Comparison of ENCODE assay signal across 8 mouse cellular contexts in genomic region chr1:180330145-180330706, GRCm38 (mm10). TPM values are rescaled to one million over a fixed set of nuclear protein-coding genes. Genes with fewer than 3 reads are reported as not detected.
A peak's percentile ranks its signal among the peaks of the same experiment; 100 is the strongest.
DNase-seq lines count a peak whose midpoint lies in the region; ATAC-seq and TF ChIP-seq lines count a peak whose summit lies in the region.

Gene Itpkb, plus strand, starts transcription at chr1:180330485.

- TF ChIP-seq POLR2A in myocyte (IDR thresholded peaks at IDR 0.05; ENCODE audit: insufficient read length, low read depth): peak; percentile 47

- no peaks in the 10 kb centered on the region for H3K9me3 ChIP-seq in kidney, embryonic 14.5 days (ENCODE audit: control insufficient read depth, low read length)
- H3K9me3 ChIP-seq in liver, embryonic 12.5 days (replicated peaks): no peaks in the 10 kb centered on the region

- peaks cover 39% of the 10 kb centered on the region for H3K4me1 ChIP-seq in kidney, embryonic 14.5 days (ENCODE audit: control insufficient read depth, insufficient read depth, low read length)
- peaks cover 59% of the 10 kb centered on the region for H3K4me1 ChIP-seq in liver, embryonic 12.5 days

- H3K79me2 ChIP-seq in myocyte (ENCODE audit: control insufficient read depth, insufficient read depth): no peaks in the 10 kb centered on the region

- no peaks in the 10 kb centered on the region for H3K27me3 ChIP-seq in kidney, embryonic 14.5 days (ENCODE audit: control insufficient read depth, insufficient read depth, low read length)
- peaks cover 39% of the 10 kb centered on the region for H3K27me3 ChIP-seq in liver, embryonic 12.5 days (replicated peaks)
- H3K27me3 ChIP-seq in myocyte (ENCODE audit: control insufficient read depth, insufficient read depth, insufficient read length): peaks cover 38% of the 10 kb centered on the region

- peak; percentile 68 for ATAC-seq in kidney, embryonic 14.5 days (ENCODE audit: low FRiP score, low TSS enrichment)
- ATAC-seq in liver, embryonic 12.5 days: peak; percentile 38; the same call in 1 of the 2 replicates

- H3K4me3 ChIP-seq in kidney, embryonic 14.5 days (ENCODE audit: low read length): peak within 1 kb of the TSS; percentile 79
- peak within 1 kb of the TSS; percentile 68 for H3K4me3 ChIP-seq in liver, embryonic 12.5 days
- H3K4me3 ChIP-seq in myocyte: peak within 1 kb of the TSS; percentile 23

- H3K36me3 ChIP-seq in kidney, embryonic 14.5 days (ENCODE audit: control insufficient read depth, insufficient read depth, low read length): peaks cover 8% of the 10 kb centered on the region; the same call in 1 of the 2 replicates
- H3K36me3 ChIP-seq in liver, embryonic 12.5 days: peaks cover 12% of the 10 kb centered on the region
- H3K36me3 ChIP-seq in myocyte (ENCODE audit: control insufficient read depth, insufficient read depth): no peaks in the 10 kb centered on the region

- no peak within 1 kb of the TSS for H3ac ChIP-seq in myocyte (ENCODE audit: control insufficient read depth, insufficient read length)

- peak within 1 kb of the TSS; percentile 83 for H3K9ac ChIP-seq in kidney, embryonic 14.5 days (ENCODE audit: low read depth, low read length)
- H3K9ac ChIP-seq in liver, embryonic 12.5 days: peak within 1 kb of the TSS; percentile 71

- DNase-seq in right cerebral cortex, postnatal 14 days: peak; percentile 25
- no peak for DNase-seq in right cerebral cortex, postnatal 36 days (ENCODE audit: low spot score in 2 of 2)
- DNase-seq in embryo, embryonic 9.5 days (ENCODE audit: extremely low spot score): peak; percentile 72
- peak; percentile 81 to 84 for DNase-seq in heart, adult 9 months (ENCODE audit: low spot score in 2 of 2)
- peak; percentile 75 to 88 for DNase-seq in thymus, adult 18-20 months

- H3K27ac ChIP-seq in kidney, embryonic 14.5 days (ENCODE audit: low read depth, low read length): peak within 1 kb of the TSS; percentile 90
- H3K27ac ChIP-seq in liver, embryonic 12.5 days: peak within 1 kb of the TSS; percentile 81

- peak within 1 kb of the TSS; percentile 93 for H3K4me2 ChIP-seq in kidney, embryonic 14.5 days (replicated peaks; ENCODE audit: low read depth, low read length)
- peak within 1 kb of the TSS; percentile 91 for H3K4me2 ChIP-seq in liver, embryonic 12.5 days
- H3K4me2 ChIP-seq in myocyte (ENCODE audit: low read depth): peak within 1 kb of the TSS; percentile 55

- WGBS in kidney, embryonic 14.5 days: 2% methylated on average over 19 of the region's 19 CpGs
- under 1% methylated on average over 19 of the region's 19 CpGs for WGBS in liver, embryonic 12.5 days (ENCODE audit: insufficient replicate concordance)

TF ChIP-seq in myocyte, 11 proteins besides CTCF, POLR2A, EP300 and RAD21:
- TF ChIP-seq USF1 (IDR thresholded peaks at IDR 0.05; ENCODE audit: low read depth) (no peak), SRF (IDR thresholded peaks at IDR 0.05; ENCODE audit: control insufficient read depth, insufficient read length, low read depth) (no peak), TCF3 (IDR thresholded peaks at IDR 0.05; ENCODE audit: insufficient read length, low read depth) (no peak), TCF12 (IDR thresholded peaks at IDR 0.05; ENCODE audit: insufficient read depth, poor library complexity, severe bottlenecking) (no peak), CEBPB (IDR thresholded peaks at IDR 0.05; ENCODE audit: insufficient read depth, poor library complexity, severe bottlenecking) (no peak), POLR2AphosphoS2 (IDR thresholded peaks at IDR 0.05; ENCODE audit: insufficient read length, low read depth) (no peak), E2F4 (IDR thresholded peaks at IDR 0.05; ENCODE audit: insufficient read depth) (no peak)

RNA-seq across cellular contexts. Expression of gene Itpkb, which starts in this region (rescaled TPM):
- polyA plus RNA-seq in kidney, embryonic 14.5 days (2014; fragmentation: Nextera tagmentation; extraction: Ambion mirVana): 7.3 and 7.7 TPM in 2 replicates
- polyA plus RNA-seq in liver, embryonic 12.5 days (2016; fragmentation: Nextera tagmentation; extraction: Ambion mirVana): 4.0 and 4.3 TPM in 2 replicates
- 1.1 TPM for polyA plus RNA-seq in myocyte (2012; fragmentation: generic; extraction: Trizol)

Comparison
In these comparisons a context has a peak if more than half of its experiments do, and no peak if none do; other contexts are left out.
1. DNase-seq: peak in right cerebral cortex, postnatal 14 days (single experiment), embryo, embryonic 9.5 days (single experiment), heart, adult 9 months (2 of 2) and thymus, adult 18-20 months (2 of 2); none in right cerebral cortex, postnatal 36 days (0 of 2).
2. H3K4me3 ChIP-seq: peak in every context shown above with its lines; median percentile 79 in kidney, embryonic 14.5 days; 68 in liver, embryonic 12.5 days; 23 in myocyte.
3. Peak in every context shown above with its lines, with median percentiles within 50 percentile points of each other: H3K4me2 ChIP-seq.